Mouse (Mus musculus) ovary, postnatal 10 days (tissue): ENCODE results near the gene Tmem233.

Experiments
- DNase-seq: peaks from one replicate; pipeline ENCODE4 v3.0.0; 2022; ENCODE audit warnings: low spot score

The Tmem233 gene

GRCm38 (mm10) chr5:116004271-116004670 is 78.8 kb downstream of the Tmem233 start:
- DNase-seq = no peak

GRCm38 (mm10) chr5:116003825-116004224 is 79.2 kb downstream of the Tmem233 start:
- DNase-seq = no peak

GRCm38 (mm10) chr5:116003154-116003553 is 79.9 kb downstream of the Tmem233 start:
- DNase-seq = no peak

DNA sequence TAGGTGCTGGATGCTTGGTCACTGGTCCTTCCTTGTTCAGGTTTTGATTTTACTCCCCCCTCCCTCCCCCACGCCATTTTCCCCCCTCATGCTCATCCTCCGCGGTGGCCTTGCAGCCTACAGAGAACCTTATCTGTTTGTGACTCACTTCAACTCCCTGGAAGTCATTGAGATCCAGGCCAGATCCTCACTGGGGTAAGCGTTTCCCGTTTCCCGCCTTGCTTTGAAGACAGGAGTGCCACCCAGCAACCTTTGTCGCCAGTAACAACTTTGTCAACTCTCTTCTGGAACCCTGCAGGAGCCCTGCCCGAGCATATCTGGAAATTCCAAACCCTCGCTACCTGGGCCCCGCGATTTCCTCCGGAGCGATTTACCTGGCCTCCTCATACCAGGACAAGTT is 85.7 kb downstream of the Tmem233 start:
- DNase-seq = no peak

DNA sequence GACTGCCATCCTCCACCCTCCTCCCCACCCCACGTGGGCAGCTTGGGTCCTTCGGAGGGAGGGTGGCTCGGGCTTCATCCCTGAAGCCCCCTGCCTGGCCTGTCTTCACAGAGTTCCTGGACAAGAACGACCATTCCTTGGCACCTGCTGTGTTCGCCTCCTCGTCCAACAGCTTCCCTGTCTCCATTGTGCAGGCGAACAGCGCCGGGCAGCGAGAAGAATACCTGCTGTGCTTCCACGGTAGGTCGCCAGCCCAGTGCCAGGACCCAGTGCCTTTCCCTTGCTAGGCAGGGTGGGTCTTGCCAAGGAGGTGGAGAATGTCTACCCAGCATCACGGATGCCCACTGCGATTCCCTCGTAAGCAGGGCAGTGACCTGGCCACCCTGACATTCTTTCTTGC is 88.9 kb downstream of the Tmem233 start:
- no peak for DNase-seq

DNA sequence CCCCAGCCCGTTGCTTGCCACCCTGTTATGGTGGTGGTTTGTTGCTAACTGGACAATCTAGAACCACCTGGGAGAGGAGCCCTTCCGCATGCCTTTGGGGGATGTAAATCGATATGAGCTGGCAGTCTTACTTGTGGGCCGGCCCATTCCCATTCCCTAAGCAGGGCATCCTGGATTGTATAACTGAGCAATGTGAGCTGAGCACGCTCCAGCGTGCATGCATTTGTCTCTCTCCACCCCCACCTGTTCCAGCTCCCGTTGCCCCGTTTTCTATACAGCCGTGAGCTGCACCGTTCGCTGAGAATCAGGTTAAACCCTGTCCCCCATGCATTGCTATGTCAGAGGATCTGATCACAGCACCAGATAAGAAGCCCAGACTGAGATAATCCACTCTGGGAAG is 91.3 kb downstream of the Tmem233 start:
- DNase-seq = no peak
